8 mouse cellular contexts compared by ENCODE assay signal in the genomic region with DNA sequence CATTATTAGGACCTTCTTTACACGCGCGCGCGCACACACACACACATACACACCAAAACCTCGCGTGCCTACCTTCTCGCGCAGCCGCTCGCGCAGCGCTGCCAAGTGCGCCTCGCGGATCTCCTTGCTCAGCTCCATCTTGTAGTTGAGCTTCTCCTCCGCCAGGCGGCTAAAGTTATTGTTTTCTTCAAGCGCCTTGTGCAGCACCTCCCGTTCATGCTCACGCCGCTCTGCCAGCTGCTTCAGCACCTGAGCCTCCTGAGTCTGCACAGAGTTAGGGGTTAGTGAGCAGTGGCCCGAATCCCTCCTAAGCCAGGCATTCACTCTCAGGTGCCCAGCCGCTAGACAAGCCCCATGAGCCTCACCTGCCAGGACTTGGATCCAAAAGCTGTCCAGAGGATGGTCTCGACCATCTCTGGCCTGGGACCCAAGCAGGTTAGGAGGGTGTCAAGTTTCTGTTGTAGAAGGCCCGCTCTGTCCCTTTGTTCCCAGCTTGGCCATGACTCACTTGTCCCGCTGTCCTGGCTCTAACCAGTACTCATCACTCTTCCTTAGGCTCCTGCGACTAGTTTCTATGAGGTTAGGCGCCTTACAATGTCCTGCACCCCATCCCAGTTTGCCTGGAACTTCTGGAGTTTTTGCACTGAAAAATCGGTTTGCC. TPM values are rescaled to one million over a fixed set of nuclear protein-coding genes. Genes with fewer than 3 reads are reported as not detected.
DNase-seq lines count a peak whose midpoint lies in the region; ATAC-seq and TF ChIP-seq lines count a peak whose summit lies in the region.

No protein-coding gene starts in this region.

- DNase-seq in intestine, embryonic 14.5 days (ENCODE audit: low spot score): peak; percentile 66
- peak; percentile 66 to 72 for DNase-seq in cerebellum, adult 18-20 months
- peak; percentile 20 for DNase-seq in kidney, adult 11 months
- DNase-seq in liver, adult 2 months (ENCODE audit: extremely low read depth, low read depth, low spot score): no peak
- DNase-seq in neural tube, embryonic 10.5 days (ENCODE audit: extremely low spot score, low spot score): peak; percentile 51
- peak; percentile 68 for DNase-seq in testis, postnatal 10 days (ENCODE audit: low spot score)

- 0 out of 2 replicates have a peak overlapping the region, but pooled peaks have one; percentile 5 for H3K4me3 ChIP-seq in intestine, embryonic 14.5 days (ENCODE audit: low read depth, low read length)
- H3K4me3 ChIP-seq in intestine, embryonic 16.5 days (ENCODE audit: low read length): no peak overlapping the region
- 0 out of 2 replicates have a peak overlapping the region, but pooled peaks have one; percentile 2 for H3K4me3 ChIP-seq in forebrain, embryonic 13.5 days
- H3K4me3 ChIP-seq in liver, adult 2 months (ENCODE audit: insufficient read depth, low read depth, low read length): no peak overlapping the region

- 0 out of 2 replicates have a peak, but pooled peaks have one; percentile 53 for ATAC-seq in intestine, embryonic 14.5 days (replicated peaks; ENCODE audit: low FRiP score, low TSS enrichment, low read depth)
- no peak for ATAC-seq in intestine, embryonic 16.5 days
- ATAC-seq in forebrain, embryonic 13.5 days: peak; percentile 75

- H3K36me3 ChIP-seq in intestine, embryonic 14.5 days (ENCODE audit: control insufficient read depth, insufficient read depth, low read length): no peaks in the 10 kb centered on the region
- H3K36me3 ChIP-seq in intestine, embryonic 16.5 days (ENCODE audit: control insufficient read depth, insufficient read depth, low read length): no peaks in the 10 kb centered on the region
- peaks cover 42% of the 10 kb centered on the region for H3K36me3 ChIP-seq in forebrain, embryonic 13.5 days (ENCODE audit: poor library complexity, severe bottlenecking)
- no peaks in the 10 kb centered on the region for H3K36me3 ChIP-seq in liver, adult 2 months (ENCODE audit: control insufficient read depth, insufficient read depth, low read length)

- no peaks in the 10 kb centered on the region for H3K79me2 ChIP-seq in liver, adult 2 months (ENCODE audit: control insufficient read depth, insufficient read depth, low read length)

- no peak overlapping the region for H3K4me2 ChIP-seq in intestine, embryonic 14.5 days (ENCODE audit: low read length)
- no peak overlapping the region for H3K4me2 ChIP-seq in intestine, embryonic 16.5 days (ENCODE audit: low read depth, low read length)
- H3K4me2 ChIP-seq in forebrain, embryonic 13.5 days: peak overlapping the region; percentile 23

- TF ChIP-seq CTCF in liver, adult 2 months (IDR thresholded peaks at IDR 0.05; ENCODE audit: low read depth, low read length): peak; percentile 41

- H3K9ac ChIP-seq in intestine, embryonic 14.5 days (ENCODE audit: low read length): no peak overlapping the region
- H3K9ac ChIP-seq in intestine, embryonic 16.5 days (ENCODE audit: low read depth, low read length): no peak overlapping the region
- H3K9ac ChIP-seq in forebrain, embryonic 13.5 days: peak overlapping the region; percentile 5; the same call in 1 of the 2 replicates
- no peak overlapping the region for H3K9ac ChIP-seq in liver, adult 2 months (ENCODE audit: low read depth, low read length)

- no peak for TF ChIP-seq POLR2A in liver, adult 2 months (IDR thresholded peaks at IDR 0.05; ENCODE audit: extremely low read depth, insufficient read depth, low read length)

- no peaks in the 10 kb centered on the region for H3K4me1 ChIP-seq in intestine, embryonic 14.5 days (replicated peaks; ENCODE audit: control insufficient read depth, insufficient read depth, low read length)
- H3K4me1 ChIP-seq in intestine, embryonic 16.5 days (ENCODE audit: control insufficient read depth, insufficient read depth, low read length): no peaks in the 10 kb centered on the region
- peaks cover 20% of the 10 kb centered on the region for H3K4me1 ChIP-seq in forebrain, embryonic 13.5 days
- H3K4me1 ChIP-seq in liver, adult 2 months (ENCODE audit: control insufficient read depth, insufficient read depth, low read length): no peaks in the 10 kb centered on the region

- H3K27ac ChIP-seq in intestine, embryonic 14.5 days (ENCODE audit: low read depth): no peak overlapping the region
- no peak overlapping the region for H3K27ac ChIP-seq in intestine, embryonic 16.5 days (ENCODE audit: low read length)
- no peak overlapping the region for H3K27ac ChIP-seq in forebrain, embryonic 13.5 days
- H3K27ac ChIP-seq in liver, adult 2 months (replicated peaks; ENCODE audit: insufficient read depth, low read depth, low read length): no peak overlapping the region

- no peaks in the 10 kb centered on the region for H3K9me3 ChIP-seq in intestine, embryonic 14.5 days (ENCODE audit: control insufficient read depth, low read length)
- no peaks in the 10 kb centered on the region for H3K9me3 ChIP-seq in intestine, embryonic 16.5 days (ENCODE audit: control insufficient read depth, low read length)
- H3K9me3 ChIP-seq in forebrain, embryonic 13.5 days (replicated peaks): no peaks in the 10 kb centered on the region

- peaks cover 34% of the 10 kb centered on the region for H3K27me3 ChIP-seq in intestine, embryonic 14.5 days (replicated peaks; ENCODE audit: control insufficient read depth, insufficient read depth, low read length)
- peaks cover 18% of the 10 kb centered on the region for H3K27me3 ChIP-seq in intestine, embryonic 16.5 days (replicated peaks; ENCODE audit: control insufficient read depth, insufficient read depth, low read length)
- peaks cover 8% of the 10 kb centered on the region; the same call in 1 of the 2 replicates for H3K27me3 ChIP-seq in forebrain, embryonic 13.5 days
- no peaks in the 10 kb centered on the region for H3K27me3 ChIP-seq in liver, adult 2 months (ENCODE audit: control insufficient read depth, insufficient read depth, low read length)

- 12% methylated on average over 30 of the region's 30 CpGs for WGBS in intestine, embryonic 14.5 days
- 10% methylated on average over 30 of the region's 30 CpGs for WGBS in intestine, embryonic 16.5 days
- WGBS in forebrain, embryonic 13.5 days: 10% methylated on average over 30 of the region's 30 CpGs
- 26% methylated on average over 30 of the region's 30 CpGs for WGBS in liver, adult 2 months

RNA-seq across cellular contexts. Expression of a gene that starts 7.0 kb away (rescaled TPM):
- polyA plus RNA-seq in intestine, embryonic 14.5 days (2014; fragmentation: Nextera tagmentation; extraction: Ambion mirVana): 56.5 and 63.9 TPM in 2 replicates
- 36.3 and 40.2 TPM in 2 replicates for polyA plus RNA-seq in intestine, embryonic 16.5 days (2015; fragmentation: Nextera tagmentation; extraction: Ambion mirVana)
- 651 and 655 TPM in 2 replicates for polyA plus RNA-seq in forebrain, embryonic 13.5 days (2015; fragmentation: Nextera tagmentation; extraction: Ambion mirVana)
- total RNA-seq in liver, adult 2 months (2014; rRNA removed): 0.09 and 0.20 TPM in 2 replicates
- polyA plus RNA-seq in liver, adult 2 months (2012; rRNA removed): 0.07 TPM in 1 of 2 replicates, not detected in the other

RNA-seq across cellular contexts. Expression of a gene that starts 12.3 kb away (rescaled TPM):
- 53.7 and 57.1 TPM in 2 replicates for polyA plus RNA-seq in intestine, embryonic 14.5 days (2014; fragmentation: Nextera tagmentation; extraction: Ambion mirVana)
- 31.0 and 32.0 TPM in 2 replicates for polyA plus RNA-seq in intestine, embryonic 16.5 days (2015; fragmentation: Nextera tagmentation; extraction: Ambion mirVana)
- 35.9 and 49.3 TPM in 2 replicates for polyA plus RNA-seq in forebrain, embryonic 13.5 days (2015; fragmentation: Nextera tagmentation; extraction: Ambion mirVana)
- 13.5 and 13.9 TPM in 2 replicates for total RNA-seq in liver, adult 2 months (2014; rRNA removed)
- polyA plus RNA-seq in liver, adult 2 months (2012; rRNA removed): 17.5 and 17.9 TPM in 2 replicates

RNA-seq across cellular contexts. Expression of a gene that starts 19.4 kb away (rescaled TPM):
- 16.4 and 16.6 TPM in 2 replicates for polyA plus RNA-seq in intestine, embryonic 14.5 days (2014; fragmentation: Nextera tagmentation; extraction: Ambion mirVana)
- polyA plus RNA-seq in intestine, embryonic 16.5 days (2015; fragmentation: Nextera tagmentation; extraction: Ambion mirVana): 11.7 and 12.9 TPM in 2 replicates
- 19.5 and 20.5 TPM in 2 replicates for polyA plus RNA-seq in forebrain, embryonic 13.5 days (2015; fragmentation: Nextera tagmentation; extraction: Ambion mirVana)
- total RNA-seq in liver, adult 2 months (2014; rRNA removed): 7.4 and 8.8 TPM in 2 replicates
- polyA plus RNA-seq in liver, adult 2 months (2012; rRNA removed): 10.7 and 16.1 TPM in 2 replicates

RNA-seq across cellular contexts. Expression of a gene that starts 57.5 kb away (rescaled TPM):
- 34.4 and 38.2 TPM in 2 replicates for polyA plus RNA-seq in intestine, embryonic 14.5 days (2014; fragmentation: Nextera tagmentation; extraction: Ambion mirVana)
- polyA plus RNA-seq in intestine, embryonic 16.5 days (2015; fragmentation: Nextera tagmentation; extraction: Ambion mirVana): 36.9 and 38.5 TPM in 2 replicates
- 54.6 and 58.5 TPM in 2 replicates for polyA plus RNA-seq in forebrain, embryonic 13.5 days (2015; fragmentation: Nextera tagmentation; extraction: Ambion mirVana)
- 17.9 and 18.9 TPM in 2 replicates for total RNA-seq in liver, adult 2 months (2014; rRNA removed)
- polyA plus RNA-seq in liver, adult 2 months (2012; rRNA removed): 18.2 and 22.5 TPM in 2 replicates

RNA-seq across cellular contexts. Expression of a gene that starts 57.9 kb away (rescaled TPM):
- polyA plus RNA-seq in intestine, embryonic 14.5 days (2014; fragmentation: Nextera tagmentation; extraction: Ambion mirVana): 50.3 and 52.6 TPM in 2 replicates
- polyA plus RNA-seq in intestine, embryonic 16.5 days (2015; fragmentation: Nextera tagmentation; extraction: Ambion mirVana): 52.5 and 54.0 TPM in 2 replicates
- 90.5 and 98.2 TPM in 2 replicates for polyA plus RNA-seq in forebrain, embryonic 13.5 days (2015; fragmentation: Nextera tagmentation; extraction: Ambion mirVana)
- total RNA-seq in liver, adult 2 months (2014; rRNA removed): 10.1 and 14.2 TPM in 2 replicates
- 11.9 and 15.0 TPM in 2 replicates for polyA plus RNA-seq in liver, adult 2 months (2012; rRNA removed)

Comparison
In these comparisons a context has a peak if more than half of its experiments do, and no peak if none do; other contexts are left out.
1. H3K4me3 ChIP-seq: peak in intestine, embryonic 14.5 days (single experiment) and forebrain, embryonic 13.5 days (single experiment); none in intestine, embryonic 16.5 days (single experiment) and liver, adult 2 months (single experiment).
2. RNA of a gene that starts 7.0 kb away (polyA plus RNA-seq): 651 to 655 TPM in forebrain, embryonic 13.5 days, 56.5 to 63.9 TPM in intestine, embryonic 14.5 days and 36.3 to 40.2 TPM in intestine, embryonic 16.5 days; 0.07 TPM in liver, adult 2 months; every median in the first group is over 10 times any median in the second.